Mouse (Mus musculus) hindbrain, embryonic 11.5 days (tissue): ENCODE results near the gene Scn4b. TPM values are rescaled to one million over a fixed set of nuclear protein-coding genes. Genes with fewer than 3 reads are reported as not detected.
A peak's percentile ranks its signal among the peaks of the same experiment; 100 is the strongest.

Source experiments
- ATAC-seq: fragments of 200-750 bp; cut with Nextera tagmentation; 2 replicates; pipeline ENCODE4 v1.8.0; 2017; ENCODE audit warnings: mild to moderate bottlenecking, moderate TSS enrichment, moderate library complexity; ENCODE audit not compliant: low FRiP score
- DNase-seq: peaks from one replicate; pipeline ENCODE4 v3.0.0-alpha.2; 2015; ENCODE audit warnings: low spot score
- H3K27ac ChIP-seq: fragments of 300-500 bp; sonication (generic); 2 replicates; pipeline ENCODE4 v1.5.1; 2014; ENCODE audit warnings: mild to moderate bottlenecking, low read depth, low read length
- H3K27me3 ChIP-seq: fragments of 300-500 bp; sonication (generic); 2 replicates; pipeline ENCODE4 v1.6.1; 2014; ENCODE audit warnings: mild to moderate bottlenecking, low read length, moderate library complexity, mixed read lengths; ENCODE audit not compliant: control insufficient read depth, insufficient read depth
- H3K36me3 ChIP-seq: fragments of 300-500 bp; sonication (generic); 2 replicates; pipeline ENCODE4 v1.6.1; 2014; ENCODE audit warnings: mild to moderate bottlenecking, low read length, moderate library complexity, mixed read lengths; ENCODE audit not compliant: control insufficient read depth, insufficient read depth
- H3K4me1 ChIP-seq: fragments of 300-500 bp; sonication (generic); replicated peaks from 2 replicates; pipeline ENCODE4 v1.6.1; 2014; ENCODE audit warnings: low read length, mixed read lengths; ENCODE audit not compliant: control insufficient read depth, insufficient read depth
- H3K4me2 ChIP-seq: fragments of 300-500 bp; sonication (generic); replicated peaks from 2 replicates; pipeline ENCODE4 v1.6.1; 2014; ENCODE audit warnings: mild to moderate bottlenecking, low read depth, low read length
- H3K4me3 ChIP-seq: fragments of 300-500 bp; sonication (generic); 2 replicates; pipeline ENCODE4 v1.5.1; 2014; ENCODE audit warnings: low read depth, low read length
- H3K9ac ChIP-seq: fragments of 300-500 bp; sonication (generic); 2 replicates; pipeline ENCODE4 v1.6.1; 2014; ENCODE audit warnings: low read depth, low read length
- H3K9me3 ChIP-seq: fragments of 300-500 bp; sonication (generic); 2 replicates; pipeline ENCODE4 v1.6.1; 2016; ENCODE audit warnings: low read length; ENCODE audit not compliant: control insufficient read depth
- WGBS: fragments of 180-500 bp; shearing (Covaris S2); extraction: QIAGEN DNeasy Blood & Tissue Kit; methylation state at CpG from one replicate; pipeline ENCODE4 v1.1.7; 2014; 5-methylcytosine and 5-hydroxymethylcytosine counted together
- polyA plus RNA-seq: library from polyadenylated mRNA; unstranded; fragments of >200 nt; fragmentation: Nextera tagmentation; extraction: Ambion mirVana; gene quantifications from 2 replicates; pipeline ENCODE4 v1.2.1, GENCODE M21; 2014

The Scn4b gene
- polyA plus RNA-seq, 1 experiment from 2014 or later, result 0.12 TPM

DNA sequence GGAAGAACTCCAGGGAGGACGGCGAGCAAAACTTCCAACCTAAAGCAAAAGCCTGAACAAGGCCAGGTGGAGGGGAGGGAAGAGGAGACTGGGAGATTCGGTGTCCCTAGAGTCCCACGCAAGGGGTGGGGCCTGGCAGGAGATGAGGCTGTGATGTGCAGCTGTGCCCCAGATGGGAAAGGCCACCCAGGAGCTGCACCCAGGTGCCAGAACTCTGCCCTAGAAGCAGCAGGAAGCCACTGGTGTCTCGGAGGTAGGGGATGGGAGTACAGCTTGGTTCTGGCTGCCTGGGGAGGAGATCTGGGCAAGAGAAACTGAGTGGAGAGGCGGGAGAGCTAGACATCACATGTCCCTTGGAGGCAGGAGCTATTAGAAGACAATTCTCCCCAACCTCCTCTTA is 17.2 kb upstream of the Scn4b start:
- Histone ChIP-seq H3K4me3 (no peak overlapping the region), H3K27me3 (no peaks in the 10 kb centered on the region; the same call in 1 of the 2 replicates), H3K4me1 (peaks cover 3% of the 10 kb centered on the region; the same call in 1 of the 2 replicates), H3K36me3 (no peaks in the 10 kb centered on the region), H3K4me2 (no peak overlapping the region), H3K27ac (no peak overlapping the region), H3K9ac (no peak overlapping the region), H3K9me3 (no peaks in the 10 kb centered on the region)
- 55% methylated on average over 6 of the region's 6 CpGs for WGBS
- DNase-seq (no peak), ATAC-seq (no peak)

- no peak for ATAC-seq
- Histone ChIP-seq H3K27me3 (no peaks in the 10 kb centered on the region; the same call in 1 of the 2 replicates), H3K36me3 (no peaks in the 10 kb centered on the region), H3K4me1 (peaks cover 3% of the 10 kb centered on the region; the same call in 1 of the 2 replicates), H3K9ac (no peak overlapping the region; the same call in 1 of the 2 replicates), H3K4me3 (no peak overlapping the region), H3K4me2 (no peak overlapping the region; the same call in 1 of the 2 replicates), H3K27ac (no peak overlapping the region), H3K9me3 (no peaks in the 10 kb centered on the region)
- WGBS, result 8% methylated on average over 10 of the region's 10 CpGs
- peak; percentile 81 for DNase-seq
Measured at GRCm38 (mm10) chr9:45121769-45122168, 16.4 kb upstream of the Scn4b start.

DNA sequence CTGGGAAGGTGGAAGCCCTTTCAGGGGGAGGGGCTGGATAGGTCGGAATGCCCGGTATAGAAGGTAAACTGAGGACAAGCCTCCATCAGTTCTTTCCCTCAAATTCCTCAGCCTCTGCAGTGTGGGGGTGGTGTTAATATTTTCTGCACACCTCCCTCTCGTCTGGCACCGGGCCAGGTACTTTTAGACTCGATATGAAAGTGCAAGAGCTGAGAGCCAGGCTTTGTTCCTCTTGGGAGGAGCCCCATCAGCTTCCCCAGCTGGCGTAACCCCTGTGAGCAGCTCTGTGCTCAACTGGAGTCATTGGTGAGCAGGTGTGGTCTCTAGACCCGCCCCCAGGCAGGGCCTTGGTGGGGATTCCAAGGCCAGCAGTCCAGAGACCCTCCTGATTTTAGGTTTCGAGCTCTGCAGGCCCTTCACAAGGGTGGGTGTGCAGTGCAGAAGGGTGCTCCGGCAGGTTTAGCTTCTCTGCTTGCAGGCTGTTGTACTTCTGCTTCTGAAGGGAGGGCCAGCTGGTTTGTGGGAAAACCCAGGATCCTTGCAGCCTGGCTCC is 15.9 kb upstream of the Scn4b start:
- WGBS, result 30% methylated on average over 9 of the region's 9 CpGs
- no peak overlapping the region for H3K27ac ChIP-seq
- DNase-seq (no peak), ATAC-seq (no peak)
- H3K4me3 ChIP-seq, result no peak overlapping the region
- H3K9ac ChIP-seq, result no peak overlapping the region; the same call in 1 of the 2 replicates
- H3K4me1 ChIP-seq, result peaks cover 3% of the 10 kb centered on the region; the same call in 1 of the 2 replicates
- H3K27me3 ChIP-seq, result no peaks in the 10 kb centered on the region; the same call in 1 of the 2 replicates
- H3K4me2 ChIP-seq, result no peak overlapping the region; the same call in 1 of the 2 replicates
- no peaks in the 10 kb centered on the region for H3K9me3 ChIP-seq
- H3K36me3 ChIP-seq, result no peaks in the 10 kb centered on the region

DNA sequence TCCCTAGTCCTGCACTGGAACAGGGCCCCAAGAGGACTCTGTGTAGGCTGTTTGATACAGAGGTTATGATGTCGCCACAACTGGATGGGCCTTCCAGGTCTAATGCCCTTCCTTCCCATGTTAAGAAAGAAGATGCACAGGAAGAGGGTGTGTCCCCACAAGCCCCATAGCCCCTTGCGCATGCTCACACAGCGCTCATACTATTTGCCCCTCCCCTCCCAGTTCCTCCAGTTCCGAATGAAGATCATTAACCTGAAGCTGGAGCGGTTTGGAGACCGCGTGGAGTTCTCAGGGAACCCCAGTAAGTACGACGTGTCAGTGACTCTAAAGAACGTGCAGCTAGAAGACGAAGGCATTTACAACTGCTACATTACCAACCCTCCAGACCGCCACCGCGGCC is 13.0 kb upstream of the Scn4b start:
- 95% methylated on average over 14 of the region's 14 CpGs for WGBS
- H3K9ac ChIP-seq, result no peak overlapping the region
- H3K27me3 ChIP-seq, result no peaks in the 10 kb centered on the region; the same call in 1 of the 2 replicates
- no peak overlapping the region for H3K4me2 ChIP-seq
- no peaks in the 10 kb centered on the region for H3K9me3 ChIP-seq
- no peaks in the 10 kb centered on the region for H3K36me3 ChIP-seq
- DNase-seq (no peak), ATAC-seq (no peak)
- H3K4me3 ChIP-seq, result no peak overlapping the region
- H3K27ac ChIP-seq, result no peak overlapping the region
- no peaks in the 10 kb centered on the region for H3K4me1 ChIP-seq

GRCm38 (mm10) chr9:45126941-45127340 is 11.3 kb upstream of the Scn4b start:
- Histone ChIP-seq H3K4me2 (no peak overlapping the region), H3K4me3 (no peak overlapping the region), H3K36me3 (no peaks in the 10 kb centered on the region), H3K27ac (no peak overlapping the region), H3K9me3 (no peaks in the 10 kb centered on the region), H3K9ac (no peak overlapping the region), H3K27me3 (no peaks in the 10 kb centered on the region), H3K4me1 (no peaks in the 10 kb centered on the region)
- WGBS, result 65% methylated on average over 7 of the region's 7 CpGs
- no peak for DNase-seq
- no peak for ATAC-seq

DNA sequence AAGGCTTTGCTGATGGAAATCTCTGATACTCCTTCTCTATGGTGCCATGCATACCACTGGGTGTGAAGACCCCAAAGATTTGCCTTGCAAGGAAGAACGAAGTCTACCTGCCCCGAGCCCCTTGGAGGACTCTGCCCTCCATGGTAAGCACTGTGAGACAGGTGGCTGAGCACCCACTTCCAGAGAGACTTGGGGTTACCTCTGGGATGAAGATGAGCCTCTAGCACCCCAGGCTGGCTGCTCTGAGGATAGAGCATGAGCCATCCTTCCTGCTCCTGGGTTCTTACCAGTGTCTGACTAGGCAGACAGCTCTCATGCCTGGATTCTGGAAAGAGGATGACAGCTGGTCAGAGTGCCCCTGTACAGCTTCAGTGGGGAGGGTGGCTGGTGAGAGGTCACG is 8.1 kb upstream of the Scn4b start:
- Histone ChIP-seq H3K27me3 (0 out of 2 replicates have a peak, but pooled peaks cover 5% of the 10 kb centered on the region), H3K4me1 (no peaks in the 10 kb centered on the region), H3K9me3 (no peaks in the 10 kb centered on the region), H3K9ac (no peak overlapping the region), H3K4me2 (no peak overlapping the region), H3K27ac (no peak overlapping the region), H3K4me3 (no peak overlapping the region), H3K36me3 (no peaks in the 10 kb centered on the region)
- 75% methylated on average over 3 of the region's 3 CpGs for WGBS
- ATAC-seq (no peak), DNase-seq (no peak)

GRCm38 (mm10) chr9:45133484-45134310 is 4.5 kb upstream of the Scn4b start:
- ATAC-seq (no peak), DNase-seq (no peak)
- Histone ChIP-seq H3K9me3 (no peaks in the 10 kb centered on the region), H3K36me3 (no peaks in the 10 kb centered on the region), H3K4me3 (no peak overlapping the region), H3K27me3 (peaks cover 30% of the 10 kb centered on the region), H3K4me1 (0 out of 2 replicates have a peak, but pooled peaks cover 9% of the 10 kb centered on the region), H3K27ac (no peak overlapping the region), H3K4me2 (no peak overlapping the region), H3K9ac (no peak overlapping the region)
- 25% methylated on average over 5 of the region's 5 CpGs for WGBS

DNA sequence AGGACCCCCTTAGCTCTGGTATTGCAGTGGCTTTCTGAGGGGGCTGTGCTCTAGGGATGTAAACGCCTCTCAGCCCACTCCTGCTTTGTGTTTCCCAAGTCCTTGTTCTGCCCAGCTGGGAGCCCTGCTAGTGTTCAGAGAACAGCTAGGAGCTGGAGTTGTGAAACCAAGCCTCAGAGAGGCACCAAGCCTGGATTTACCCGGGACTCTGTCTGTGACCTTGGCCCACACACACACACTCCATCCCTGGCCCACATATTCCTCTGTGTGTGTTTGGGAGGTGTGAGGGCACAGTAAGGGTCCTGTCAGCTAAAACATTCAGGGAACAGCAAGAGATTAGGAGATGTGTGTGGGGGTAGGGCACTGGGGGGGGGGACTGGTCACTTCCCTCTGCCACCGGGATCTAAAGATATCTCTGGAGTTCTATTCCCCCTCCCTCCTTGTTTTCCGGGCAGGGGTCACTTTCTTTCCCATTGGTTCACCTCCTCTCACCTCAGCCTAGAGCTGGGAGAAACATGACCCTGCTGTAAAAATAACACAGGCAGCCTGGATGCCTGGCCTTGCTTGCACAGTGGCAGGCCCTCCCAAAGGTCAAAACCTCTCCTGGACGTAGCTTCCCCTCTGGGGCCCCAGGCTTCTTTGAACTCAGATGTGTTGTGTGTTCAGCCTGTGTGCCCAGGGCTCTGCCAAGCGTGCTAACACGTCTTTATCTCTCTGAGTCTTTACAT is 1.6 kb upstream of the Scn4b start:
- ATAC-seq (no peak), DNase-seq (no peak)
- H3K9me3 ChIP-seq, result no peaks in the 10 kb centered on the region
- 13% methylated on average over 7 of the region's 7 CpGs for WGBS
- H3K4me3 ChIP-seq, result no peak overlapping the region
- H3K4me1 ChIP-seq, result 0 out of 2 replicates have a peak, but pooled peaks cover 9% of the 10 kb centered on the region
- H3K27me3 ChIP-seq, result peaks cover 54% of the 10 kb centered on the region
- no peak overlapping the region for H3K27ac ChIP-seq
- H3K36me3 ChIP-seq, result no peaks in the 10 kb centered on the region
- H3K9ac ChIP-seq, result no peak overlapping the region
- H3K4me2 ChIP-seq, result no peak overlapping the region
